Mouse (Mus musculus) left cerebral cortex, adult 9 months (tissue): ENCODE results near the gene Rrm2.
A peak's percentile ranks its signal among the peaks of the same experiment; 100 is the strongest.

Experiments
- DNase-seq, 2 experiments: peaks; one replicate each; pipeline ENCODE4 v3.0.0; 2022; ENCODE audit warnings: low spot score in 2 of 2

Rrm2 gene

GRCm38 (mm10) chr12:24750521-24750920 is 42.5 kb downstream of the Rrm2 start:
- DNase-seq, result no peak

GRCm38 (mm10) chr12:24753680-24754079 is 45.6 kb downstream of the Rrm2 start:
- DNase-seq, result no peak

GRCm38 (mm10) chr12:24754693-24755092 is 46.7 kb downstream of the Rrm2 start:
- DNase-seq, result no peak

- DNase-seq, result no peak
Measured at GRCm38 (mm10) chr12:24755471-24755870, 47.4 kb downstream of the Rrm2 start.

GRCm38 (mm10) chr12:24757387-24757786 is 49.3 kb downstream of the Rrm2 start:
- no peak for DNase-seq

- peak in 1 of 2 experiments; percentile 8 for DNase-seq
Measured at GRCm38 (mm10) chr12:24758374-24758773, 50.3 kb downstream of the Rrm2 start.

- no peak for DNase-seq
Measured at GRCm38 (mm10) chr12:24762253-24762652, 54.2 kb downstream of the Rrm2 start.
